Mouse (Mus musculus): Measurements from ENCODE around the gene Tnpo3. TPM values are rescaled to one million over a fixed set of nuclear protein-coding genes. Genes with fewer than 3 reads are reported as not detected.

The Tnpo3 gene
- total RNA-seq, 2 experiments from 2014 or later = 66.4 to 74.5 TPM

- no peak for ATAC-seq (replicated peaks; ENCODE audit: poor library complexity, severe bottlenecking)
These were observed 113.4 kb downstream of the Tnpo3 start for GRCm38 (mm10) chr6:29496270-29496669.

- ATAC-seq (replicated peaks; ENCODE audit: poor library complexity, severe bottlenecking) = no peak
These were observed 115.6 kb downstream of the Tnpo3 start for GRCm38 (mm10) chr6:29494101-29494500.

Other genes starting within 250 kb of the Tnpo3 start
- not detected in 2 replicates for gene Opn1sw, start 221.4 kb downstream of the Tnpo3 start, total RNA-seq (2014; fragmentation: Nextera tagmentation)
- not detected in 2 replicates for gene Opn1sw, start 221.4 kb downstream of the Tnpo3 start, total RNA-seq (2017)
- not detected in 2 replicates for gene Ccdc136, start 213.6 kb downstream of the Tnpo3 start, total RNA-seq (2014; fragmentation: Nextera tagmentation)
- gene Ccdc136, start 213.6 kb downstream of the Tnpo3 start, total RNA-seq (2017) = not detected in 2 replicates
- not detected in 2 replicates for gene Flnc, start 176.6 kb downstream of the Tnpo3 start, total RNA-seq (2014; fragmentation: Nextera tagmentation)
- not detected in 2 replicates for gene Flnc, start 176.6 kb downstream of the Tnpo3 start, total RNA-seq (2017)
- 192 and 201 TPM in 2 replicates for gene Atp6v1f, start 142.2 kb downstream of the Tnpo3 start, total RNA-seq (2014; fragmentation: Nextera tagmentation)
- gene Atp6v1f, start 142.2 kb downstream of the Tnpo3 start, total RNA-seq (2017) = 119 and 143 TPM in 2 replicates
- not detected in 2 replicates for gene Atp6v1fnb, start 138.4 kb downstream of the Tnpo3 start, total RNA-seq (2014; fragmentation: Nextera tagmentation)
- gene Atp6v1fnb, start 138.4 kb downstream of the Tnpo3 start, total RNA-seq (2017) = 1.4 and 1.5 TPM in 2 replicates
- gene Kcp, start 101.9 kb downstream of the Tnpo3 start, total RNA-seq (2014; fragmentation: Nextera tagmentation) = not detected in 2 replicates
- gene Kcp, start 101.9 kb downstream of the Tnpo3 start, total RNA-seq (2017) = 0.15 and 0.22 TPM in 2 replicates
- 20.2 and 22.6 TPM in 2 replicates for gene Irf5, start 83.3 kb downstream of the Tnpo3 start, total RNA-seq (2014; fragmentation: Nextera tagmentation)
- gene Irf5, start 83.3 kb downstream of the Tnpo3 start, total RNA-seq (2017) = 13.7 and 19.6 TPM in 2 replicates
- gene Tspan33, start 84.3 kb upstream of the Tnpo3 start, total RNA-seq (2014; fragmentation: Nextera tagmentation) = 0.24 and 0.98 TPM in 2 replicates
- gene Tspan33, start 84.3 kb upstream of the Tnpo3 start, total RNA-seq (2017) = 1.5 TPM in 1 of 2 replicates, not detected in the other
- gene Smo, start 125.6 kb upstream of the Tnpo3 start, total RNA-seq (2014; fragmentation: Nextera tagmentation) = 23.2 and 34.3 TPM in 2 replicates
- 16.2 and 18.6 TPM in 2 replicates for gene Smo, start 125.6 kb upstream of the Tnpo3 start, total RNA-seq (2017)
- 8.7 and 9.6 TPM in 2 replicates for gene Ahcyl2, start 158.1 kb upstream of the Tnpo3 start, total RNA-seq (2014; fragmentation: Nextera tagmentation)
- gene Ahcyl2, start 158.1 kb upstream of the Tnpo3 start, total RNA-seq (2017) = 21.1 and 21.5 TPM in 2 replicates